Mouse (Mus musculus): ENCODE results near the gene Fry.
"Not testable (repeated sequence)": the region's sequence is repeated elsewhere in the genome, so short reads cannot be mapped to it uniquely, and the experiment has no call there.

Fry gene

GRCm38 (mm10) chr5:150466132-150466531 is 347.7 kb downstream of the Fry start:
- no peak for DNase-seq

- no peak for DNase-seq
These were observed 350.0 kb downstream of the Fry start for GRCm38 (mm10) chr5:150468431-150468830.

- DNase-seq, result no peak
These were observed 358.9 kb downstream of the Fry start for GRCm38 (mm10) chr5:150477364-150477763.

GRCm38 (mm10) chr5:150478612-150479011 is 360.2 kb downstream of the Fry start:
- DNase-seq, result no peak

- DNase-seq, result peak; percentile 35
These were observed 366.8 kb downstream of the Fry start for GRCm38 (mm10) chr5:150485198-150485597.

GRCm38 (mm10) chr5:150490285-150490684 is 371.8 kb downstream of the Fry start:
- DNase-seq, result no peak

GRCm38 (mm10) chr5:150490821-150491220 is 372.4 kb downstream of the Fry start:
- no peak for DNase-seq

- not testable (repeated sequence) for DNase-seq
These were observed 373.2 kb downstream of the Fry start for GRCm38 (mm10) chr5:150491573-150492173.

GRCm38 (mm10) chr5:150495792-150496191 is 377.3 kb downstream of the Fry start:
- DNase-seq, result peak; percentile 32

GRCm38 (mm10) chr5:150510451-150511225 is 392.2 kb downstream of the Fry start:
- DNase-seq, result no peak

GRCm38 (mm10) chr5:150513264-150513663 is 394.8 kb downstream of the Fry start:
- no peak for DNase-seq

GRCm38 (mm10) chr5:150514027-150514426 is 395.6 kb downstream of the Fry start:
- no peak for DNase-seq

GRCm38 (mm10) chr5:150518064-150518463 is 399.6 kb downstream of the Fry start, which contains the start of gene Zar1l:
Zar1l (minus strand) TSS chr5:150518164.
- DNase-seq, result no peak

GRCm38 (mm10) chr5:150519551-150519950 is 401.1 kb downstream of the Fry start:
- peak; percentile 34 for DNase-seq

GRCm38 (mm10) chr5:150521937-150522866 is 403.8 kb downstream of the Fry start, which contains the start of gene Brca2:
Brca2 (plus strand) TSS chr5:150522630.
- DNase-seq, result peak; percentile 95

GRCm38 (mm10) chr5:150522867-150523234 is 404.4 kb downstream of the Fry start:
- no peak for DNase-seq

GRCm38 (mm10) chr5:150525239-150525638 is 406.8 kb downstream of the Fry start:
- DNase-seq, result no peak

GRCm38 (mm10) chr5:150541302-150541701 is 422.9 kb downstream of the Fry start:
- DNase-seq, result no peak

GRCm38 (mm10) chr5:150543184-150543583 is 424.7 kb downstream of the Fry start:
- no peak for DNase-seq

Measured in retina, postnatal 1 day (tissue).